Mouse (Mus musculus) cerebellum, adult 2 months (tissue): ENCODE results near the gene Tmtc1.

Experiments used
- CTCF ChIP-seq: fragments of 200-500 bp; IDR thresholded peaks from 2 replicates; pipeline ENCODE4 v1.5.1; 2011; ENCODE audit warnings: low read depth, mild to moderate bottlenecking, control low read depth, low read length, moderate library complexity, borderline replicate concordance; ENCODE audit not compliant: insufficient read depth
- POLR2A ChIP-seq: fragments of 200-500 bp; IDR thresholded peaks from 2 replicates; pipeline ENCODE4 v1.6.1; 2011; ENCODE audit warnings: low read length, control low read depth, borderline replicate concordance; ENCODE audit not compliant: insufficient read depth

DNA sequence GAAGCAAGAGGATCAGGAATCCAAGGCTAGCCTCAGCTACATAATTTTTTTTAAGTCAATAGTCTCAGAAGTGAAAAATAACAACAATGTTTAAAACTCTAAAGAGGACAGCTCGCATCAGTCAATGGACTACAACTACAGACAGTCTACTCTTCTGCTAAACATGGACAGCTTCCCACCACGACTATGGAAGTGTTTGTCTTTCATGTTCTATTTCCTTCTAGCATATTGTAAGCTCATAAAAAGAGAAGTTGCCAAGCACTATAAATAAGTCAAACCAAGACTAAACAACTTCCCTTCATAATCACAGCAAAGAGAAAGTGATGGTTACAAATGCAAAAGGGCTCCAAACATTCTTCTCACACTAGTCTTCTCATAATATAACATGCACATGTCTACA lies 38.6 kb downstream of the Tmtc1 start:
- TF ChIP-seq CTCF (no peak), POLR2A (no peak)
